Mouse (Mus musculus) thymus, adult 18-20 months (tissue): ENCODE measurements around the gene Glis2.

Experiments used
- DNase-seq, 2 experiments: peaks; one replicate each; pipeline ENCODE4 v3.0.0; 2022; ENCODE audit warnings: mixed read lengths in 2 of 2

Glis2 gene

GRCm38 (mm10) chr16:4605514-4606131, 11.1 kb downstream of the Glis2 start:
- no peak for DNase-seq

GRCm38 (mm10) chr16:4606431-4607084, 12.0 kb downstream of the Glis2 start:
- DNase-seq: no peak

GRCm38 (mm10) chr16:4607818-4608531, 13.5 kb downstream of the Glis2 start:
- DNase-seq: peak; percentile 65 to 71

DNA sequence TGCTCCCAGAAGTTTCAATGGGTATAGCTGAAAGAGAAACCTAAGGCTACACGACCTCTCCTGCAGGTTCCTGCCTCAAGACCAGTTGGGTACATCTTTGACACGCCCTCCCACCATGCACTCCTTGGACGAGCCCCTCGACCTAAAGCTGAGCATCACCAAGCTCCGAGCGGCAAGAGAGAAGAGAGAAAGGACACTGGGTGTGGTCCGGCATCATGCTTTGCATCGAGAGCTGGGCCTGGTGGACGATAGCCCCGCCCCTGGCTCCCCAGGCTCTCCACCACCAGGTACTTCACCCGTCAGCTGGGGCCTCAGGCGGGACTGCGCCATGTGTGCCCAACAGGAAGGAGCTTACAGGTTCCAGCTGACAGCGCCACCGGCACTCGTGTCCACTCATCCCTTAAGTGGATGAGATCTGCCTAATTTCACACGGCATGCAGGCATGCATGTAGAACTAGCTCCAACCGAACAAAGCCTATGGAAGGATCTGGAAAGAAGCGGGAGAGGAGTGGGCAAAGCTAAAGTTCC, 14.1 kb downstream of the Glis2 start:
- no peak for DNase-seq

- no peak for DNase-seq
These were observed 16.7 kb downstream of the Glis2 start for GRCm38 (mm10) chr16:4611193-4611592.

DNA sequence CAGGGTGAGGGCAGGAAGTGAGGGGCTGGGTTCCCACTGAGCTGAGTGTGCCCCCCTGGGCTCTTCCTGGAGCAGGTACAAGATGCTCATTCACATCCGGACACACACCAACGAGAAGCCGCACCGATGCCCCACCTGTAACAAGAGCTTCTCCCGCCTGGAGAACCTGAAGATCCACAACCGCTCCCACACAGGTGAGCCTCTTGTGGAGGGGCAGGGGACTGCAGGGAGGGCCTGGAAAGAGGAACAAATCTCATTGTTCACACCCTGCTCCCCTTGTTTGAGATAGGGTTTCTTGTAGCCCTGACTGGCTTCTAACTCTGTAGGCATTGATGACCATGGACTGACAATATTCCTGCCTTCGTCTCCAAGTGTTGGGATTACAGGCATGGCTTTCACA, 17.2 kb downstream of the Glis2 start:
- no peak for DNase-seq

- DNase-seq: no peak
These were observed 19.2 kb downstream of the Glis2 start for GRCm38 (mm10) chr16:4613736-4614135.

- no peak for DNase-seq
These were observed 20.1 kb downstream of the Glis2 start for GRCm38 (mm10) chr16:4614639-4615038.

- DNase-seq: no peak
These were observed 20.8 kb downstream of the Glis2 start for GRCm38 (mm10) chr16:4615297-4615696.

- no peak for DNase-seq
These were observed 22.3 kb downstream of the Glis2 start for GRCm38 (mm10) chr16:4616829-4617228.

GRCm38 (mm10) chr16:4624074-4624473, 29.6 kb downstream of the Glis2 start:
- no peak for DNase-seq

DNA sequence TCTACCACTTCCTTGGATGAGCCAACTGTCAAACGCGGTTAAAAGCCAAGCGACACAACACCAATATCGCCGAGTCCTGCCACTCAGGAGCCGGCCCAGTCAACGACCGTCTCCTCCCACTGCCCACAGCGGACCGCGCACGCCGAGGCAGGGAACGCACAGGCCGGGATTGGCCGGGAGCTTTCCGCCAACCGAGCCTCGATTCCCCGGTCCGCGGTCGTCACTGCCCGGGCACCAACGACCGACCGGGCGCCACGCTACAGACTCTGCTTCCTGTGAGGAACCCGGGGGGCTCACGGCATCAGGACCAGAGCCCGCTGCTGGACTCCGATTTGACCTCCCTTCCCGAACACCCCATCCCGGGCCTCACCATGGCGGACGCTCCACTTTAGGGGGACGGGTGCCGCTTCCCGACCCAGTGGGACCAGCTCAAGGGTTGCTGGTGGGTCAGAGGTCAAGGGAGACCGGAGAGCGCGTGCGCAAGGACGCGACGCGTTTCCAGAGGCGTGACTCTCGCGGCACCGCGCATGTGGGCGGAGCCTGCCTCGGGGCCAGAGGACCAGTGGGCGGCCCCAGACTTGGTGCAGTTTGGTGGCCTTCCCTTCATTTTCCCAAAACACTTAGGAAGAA, 30.1 kb downstream of the Glis2 start, which contains the start of gene Pam16:
TSS of gene Pam16 (minus strand) at position 508 of the 630 bp plus-strand sequence.
- peak; percentile 81 to 86 for DNase-seq

- no peak for DNase-seq
These were observed 32.6 kb downstream of the Glis2 start for GRCm38 (mm10) chr16:4627105-4627504.

- no peak for DNase-seq
These were observed 34.4 kb downstream of the Glis2 start for GRCm38 (mm10) chr16:4628898-4629419.

- peak; percentile 48 to 62 for DNase-seq
These were observed 35.4 kb downstream of the Glis2 start for GRCm38 (mm10) chr16:4629950-4630349.

DNA sequence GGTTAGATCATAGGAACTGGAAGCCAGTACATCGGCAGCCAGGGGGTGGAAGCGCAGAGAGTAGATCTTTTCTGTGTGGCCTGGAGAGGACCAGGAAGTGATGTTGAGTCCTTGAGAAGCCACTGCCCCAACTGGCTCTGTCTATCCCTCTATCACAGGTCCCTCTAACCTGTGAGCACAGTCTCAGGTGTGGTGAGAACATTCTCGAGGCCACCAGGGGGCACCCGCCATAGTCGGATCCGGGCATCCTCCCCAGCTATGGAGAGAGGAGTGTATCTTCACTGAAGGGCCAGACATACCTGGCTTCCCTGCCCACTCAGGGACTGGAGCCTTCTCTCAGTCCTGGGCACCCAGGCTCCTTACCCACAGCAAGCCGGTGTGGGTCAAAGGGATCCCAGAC, 37.5 kb downstream of the Glis2 start:
- no peak for DNase-seq

DNA sequence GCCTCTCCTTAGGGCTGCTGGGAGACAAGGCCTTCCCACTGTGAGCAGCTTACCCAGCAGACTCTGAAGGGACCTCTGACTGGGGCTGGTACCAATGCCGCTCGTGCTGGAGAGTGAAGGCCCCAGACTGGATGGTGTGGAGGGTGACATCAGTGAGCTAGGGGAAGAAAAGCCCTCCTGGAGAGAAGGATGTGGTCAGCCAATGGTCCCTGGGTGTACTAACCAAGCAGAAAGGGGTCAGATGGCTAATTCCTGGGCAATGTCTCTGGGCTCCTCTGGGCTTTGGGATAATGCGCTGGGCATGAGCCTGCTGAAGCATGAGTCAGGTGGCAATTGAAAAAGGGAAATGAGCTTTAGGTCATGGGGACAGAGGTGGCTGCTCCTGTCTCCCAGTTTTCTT, 39.1 kb downstream of the Glis2 start:
- DNase-seq: no peak

DNA sequence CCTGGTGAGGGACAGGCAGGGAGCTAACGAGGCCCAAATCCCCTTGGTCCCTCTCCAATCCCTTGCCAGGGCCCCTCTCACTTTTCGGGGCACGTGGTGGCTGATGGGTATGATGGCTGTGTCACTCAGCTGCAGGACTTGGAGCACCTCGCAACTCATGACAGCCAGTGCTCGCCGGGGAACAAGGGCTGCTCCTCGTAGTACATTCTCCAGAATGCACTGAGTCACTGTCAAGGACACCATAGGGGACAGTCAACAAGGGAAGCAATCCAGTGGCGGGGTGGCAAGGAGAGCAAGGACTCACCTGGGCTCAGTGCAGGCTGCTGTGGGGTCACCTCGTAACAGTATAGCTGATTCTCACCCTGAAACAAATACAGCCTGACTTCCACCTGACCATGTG, 40.2 kb downstream of the Glis2 start:
- no peak for DNase-seq

DNA sequence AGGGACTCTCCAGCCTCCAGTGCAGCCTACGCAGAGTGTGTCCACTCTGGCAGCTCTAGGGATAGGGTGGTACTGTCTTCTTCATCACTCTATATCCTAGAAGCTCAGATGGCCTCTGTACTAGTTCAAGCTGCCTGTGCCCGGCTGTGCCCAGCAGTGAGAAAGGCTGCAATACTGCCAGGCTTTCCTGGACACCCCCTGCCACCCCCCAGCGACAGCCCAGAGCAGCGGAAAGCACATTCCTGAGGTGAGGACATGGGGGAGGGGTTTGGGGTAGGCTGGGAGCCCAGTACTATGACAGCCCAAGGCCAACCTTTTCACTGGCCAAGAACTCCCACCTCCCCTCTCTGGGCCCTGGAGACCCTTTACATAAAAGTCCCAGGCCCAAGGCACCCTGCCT, 41.2 kb downstream of the Glis2 start:
- DNase-seq: no peak

- no peak for DNase-seq
These were observed 44.4 kb downstream of the Glis2 start for GRCm38 (mm10) chr16:4638891-4639390.

DNA sequence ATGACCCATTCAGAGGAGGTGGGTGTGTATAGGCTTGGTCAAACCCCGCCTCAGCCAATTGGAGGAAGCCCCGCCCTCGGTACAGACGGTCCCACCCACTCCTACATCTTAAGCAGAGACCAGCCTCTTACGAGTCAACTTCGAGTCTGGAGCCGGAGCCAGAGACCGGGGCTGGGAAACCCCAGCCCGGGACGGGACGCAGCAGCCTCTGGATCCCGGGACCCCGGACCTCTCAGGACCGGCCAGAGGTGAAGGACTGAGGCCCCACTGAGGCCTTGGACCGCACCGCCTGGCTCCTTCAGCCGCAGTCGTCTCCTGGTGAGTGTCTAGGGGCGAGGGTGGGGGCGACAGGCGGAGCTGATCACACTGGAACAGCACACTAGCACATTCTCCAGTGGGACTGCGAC, 45.3 kb downstream of the Glis2 start, which contains the start of the genes Vasn and Dnaja3:
TSS of gene Vasn (plus strand) at position 111 of the 407 bp plus-strand sequence.
TSS of gene Dnaja3 (plus strand) at position 159 of the 407 bp plus-strand sequence.
- DNase-seq: no peak

DNA sequence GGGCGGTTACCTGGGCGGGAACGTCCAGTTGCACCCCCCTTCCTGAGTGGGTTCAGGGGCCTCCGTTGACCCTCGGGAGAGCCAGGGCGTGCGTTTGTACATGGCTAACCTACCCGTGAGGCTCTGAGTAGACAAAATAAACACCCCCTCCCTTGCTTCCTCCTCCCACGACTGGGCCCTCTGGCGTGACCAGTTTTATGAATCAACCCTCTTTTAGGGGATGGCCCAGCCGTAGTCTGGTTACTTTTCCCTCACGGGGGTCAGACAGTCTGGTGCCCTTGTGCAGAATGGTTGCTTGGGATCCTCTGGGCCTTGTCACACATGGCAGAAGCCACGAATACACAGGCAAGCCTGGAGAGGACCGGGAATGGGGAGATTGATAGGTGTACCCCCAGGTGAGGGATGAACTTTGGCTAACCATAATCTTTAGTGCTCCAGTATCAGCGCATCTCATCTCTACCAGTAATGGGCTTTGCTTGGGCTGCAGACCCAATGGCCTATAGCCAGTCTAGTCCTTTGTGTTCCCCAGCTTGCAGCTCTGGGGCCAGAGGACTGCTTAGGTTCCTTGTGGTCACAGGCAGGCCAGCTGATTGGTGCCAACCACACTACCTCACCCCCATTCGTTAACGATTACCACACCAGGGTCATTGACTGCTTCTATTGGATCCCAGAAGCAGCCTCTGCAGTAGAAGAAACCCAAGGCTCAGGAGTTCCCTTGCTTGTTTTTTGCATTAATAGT, 45.9 kb downstream of the Glis2 start:
- DNase-seq: no peak
